Mouse (Mus musculus): ENCODE measurements around the gene Vsir. TPM values are rescaled to one million over a fixed set of nuclear protein-coding genes. Genes with fewer than 3 reads are reported as not detected.

The Vsir gene
- polyA plus RNA-seq, 1 experiment: 155 TPM

DNA sequence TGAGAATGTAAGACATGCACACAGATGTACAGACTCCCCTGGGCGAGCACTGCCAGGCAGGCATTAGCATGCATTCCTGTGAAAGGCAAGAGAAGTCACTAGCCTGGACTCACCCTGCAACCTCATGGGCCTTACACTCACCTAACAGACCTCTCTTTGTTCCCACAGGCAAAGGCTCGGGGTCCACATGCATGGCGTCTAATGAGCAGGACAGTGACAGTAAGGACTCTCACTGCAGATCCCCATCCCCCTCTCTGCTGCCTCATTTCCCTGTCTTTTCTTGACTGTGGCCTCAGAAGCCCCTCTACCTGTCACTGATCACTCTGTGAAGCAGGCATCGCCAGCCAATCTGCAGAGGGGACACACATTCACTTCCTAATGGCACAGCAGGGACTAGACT lies 12.1 kb downstream of the Vsir start:
- Histone ChIP-seq H3K4me1 (ENCODE audit: control insufficient read depth, insufficient read depth, insufficient read length) (peaks cover 4% of the 10 kb centered on the region; the same call in 1 of the 2 replicates), H3K27me3 (ENCODE audit: control insufficient read depth, insufficient read depth, low read length) (no peaks in the 10 kb centered on the region), H3K27ac (ENCODE audit: insufficient read depth, low read length) (no peak overlapping the region), H3K36me3 (ENCODE audit: control insufficient read depth, insufficient read depth, low read length) (peaks cover 21% of the 10 kb centered on the region), H3K4me3 (ENCODE audit: extremely low read depth, insufficient read depth, insufficient read length) (no peak overlapping the region)
- 87% methylated on average over 4 of the region's 4 CpGs for WGBS
- no peak for DNase-seq (ENCODE audit: low read depth in 1 of 2, low spot score in 2 of 2)
- TF ChIP-seq POLR2A (IDR thresholded peaks at IDR 0.05; ENCODE audit: low read depth, low read length): no peak
- TF ChIP-seq CTCF (IDR thresholded peaks at IDR 0.05; ENCODE audit: extremely low read depth, insufficient read depth, insufficient read length, insufficient replicate concordance): no peak

DNA sequence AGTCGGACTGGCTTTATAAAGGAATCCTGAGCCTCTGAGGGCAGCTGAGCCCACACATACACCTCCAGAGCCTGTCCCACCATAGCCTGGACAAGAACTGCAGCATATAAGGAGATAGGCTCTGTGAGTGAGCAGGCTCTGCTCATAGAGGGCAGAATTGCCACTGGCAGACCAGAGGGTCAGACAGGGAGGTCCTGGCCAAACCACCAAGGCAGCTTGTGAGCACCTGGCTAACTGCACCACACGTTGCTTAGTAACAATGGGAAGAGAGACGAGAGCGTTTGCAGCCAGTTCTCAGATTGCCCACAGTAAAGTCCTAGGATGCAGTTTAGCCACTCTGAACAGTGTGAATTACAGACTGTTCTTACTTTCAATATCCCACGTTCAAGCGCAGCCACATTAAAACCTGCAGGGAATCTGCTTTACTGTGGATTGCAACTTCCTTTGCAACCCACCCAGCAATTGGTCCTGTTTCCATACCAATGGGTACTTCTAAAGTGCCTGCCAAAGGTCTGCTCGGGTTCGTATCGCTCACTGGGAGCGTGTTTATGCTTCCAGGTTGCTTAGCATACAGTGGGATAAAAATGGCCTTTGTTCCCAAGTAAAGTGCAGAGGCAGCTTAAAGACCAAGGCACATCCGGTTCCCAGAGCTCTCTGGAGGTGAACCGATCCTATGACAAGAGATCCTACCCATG lies 15.1 kb downstream of the Vsir start:
- H3K4me3 ChIP-seq (ENCODE audit: extremely low read depth, insufficient read depth, insufficient read length): no peak overlapping the region
- WGBS: 73% methylated on average over 12 of the region's 12 CpGs
- 0 out of 2 replicates have a peak overlapping the region, but pooled peaks have one; percentile 25 for H3K27ac ChIP-seq (ENCODE audit: insufficient read depth, low read length)
- TF ChIP-seq CTCF (IDR thresholded peaks at IDR 0.05; ENCODE audit: extremely low read depth, insufficient read depth, insufficient read length, insufficient replicate concordance): no peak
- no peak for TF ChIP-seq POLR2A (IDR thresholded peaks at IDR 0.05; ENCODE audit: low read depth, low read length)
- H3K4me1 ChIP-seq (ENCODE audit: control insufficient read depth, insufficient read depth, insufficient read length): peaks cover 4% of the 10 kb centered on the region; the same call in 1 of the 2 replicates
- no peaks in the 10 kb centered on the region for H3K27me3 ChIP-seq (ENCODE audit: control insufficient read depth, insufficient read depth, low read length)
- DNase-seq (ENCODE audit: low read depth in 1 of 2, low spot score in 2 of 2): no peak
- H3K36me3 ChIP-seq (ENCODE audit: control insufficient read depth, insufficient read depth, low read length): peaks cover 21% of the 10 kb centered on the region

DNA sequence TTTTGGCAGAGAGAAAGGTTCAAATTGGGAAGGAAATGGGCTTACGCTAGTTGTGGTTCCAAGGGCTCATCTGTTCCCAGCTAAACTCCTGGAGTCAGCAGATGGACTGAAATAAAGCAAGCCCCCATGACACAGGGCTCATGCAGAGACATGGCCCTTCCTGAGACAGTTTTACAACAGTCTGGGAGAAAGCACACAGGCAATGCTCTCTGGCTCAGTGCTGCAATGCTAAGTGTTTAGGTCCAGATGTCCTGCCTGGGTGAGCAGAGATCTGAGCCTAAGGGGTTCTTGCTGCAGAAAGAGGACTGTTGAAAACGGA lies 15.6 kb downstream of the Vsir start:
- DNase-seq (ENCODE audit: low read depth in 1 of 2, low spot score in 2 of 2): no peak
- Histone ChIP-seq H3K36me3 (ENCODE audit: control insufficient read depth, insufficient read depth, low read length) (peaks cover 21% of the 10 kb centered on the region), H3K27ac (ENCODE audit: insufficient read depth, low read length) (no peak overlapping the region), H3K4me1 (ENCODE audit: control insufficient read depth, insufficient read depth, insufficient read length) (peaks cover 4% of the 10 kb centered on the region; the same call in 1 of the 2 replicates), H3K27me3 (ENCODE audit: control insufficient read depth, insufficient read depth, low read length) (no peaks in the 10 kb centered on the region), H3K4me3 (ENCODE audit: extremely low read depth, insufficient read depth, insufficient read length) (no peak overlapping the region)
- WGBS: 61% methylated on average over 2 of the region's 2 CpGs
- no peak for TF ChIP-seq POLR2A (IDR thresholded peaks at IDR 0.05; ENCODE audit: low read depth, low read length)
- no peak for TF ChIP-seq CTCF (IDR thresholded peaks at IDR 0.05; ENCODE audit: extremely low read depth, insufficient read depth, insufficient read length, insufficient replicate concordance)

DNA sequence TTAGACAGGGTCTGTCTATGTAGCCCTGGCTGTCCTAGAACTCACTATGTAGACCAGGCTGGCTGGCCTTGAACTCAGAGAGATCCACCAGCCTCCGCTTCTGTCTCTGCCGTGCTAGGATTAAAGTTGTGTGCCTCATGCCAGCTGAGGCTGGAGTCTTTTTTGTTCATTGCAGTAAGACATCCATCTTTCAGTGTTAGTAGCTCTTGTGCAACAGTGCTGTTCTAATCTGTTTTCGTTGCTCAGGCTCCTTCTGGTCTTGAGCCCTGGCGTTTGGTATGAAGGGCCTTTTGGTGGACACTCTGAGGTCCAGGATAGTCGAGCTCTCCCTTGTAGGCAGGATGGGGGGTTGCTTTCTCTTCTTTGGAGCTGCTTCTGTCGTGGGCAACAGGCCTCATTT lies 16.8 kb downstream of the Vsir start:
- no peak for DNase-seq (ENCODE audit: low read depth in 1 of 2, low spot score in 2 of 2)

DNA sequence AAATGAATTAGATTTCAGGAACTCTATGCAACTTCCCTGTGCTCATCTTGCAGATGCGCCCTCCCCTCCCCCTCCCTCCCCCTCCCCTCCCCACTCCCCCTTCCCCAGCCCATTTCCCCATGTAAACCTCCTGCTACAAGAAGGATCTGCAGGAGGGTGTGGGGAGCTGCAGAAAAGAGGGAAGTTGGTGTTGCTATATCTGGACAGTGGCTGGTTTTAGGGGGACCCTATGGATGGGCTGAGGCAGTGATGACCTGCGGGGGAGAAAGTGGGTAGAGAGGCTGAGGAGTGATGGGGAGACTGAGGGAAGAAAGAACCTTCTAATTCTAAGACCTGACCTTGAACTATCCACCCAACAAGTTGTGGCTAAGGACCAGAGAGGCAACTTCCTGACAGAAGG lies 20.5 kb downstream of the Vsir start:
- Histone ChIP-seq H3K27me3 (ENCODE audit: control insufficient read depth, insufficient read depth, low read length) (no peaks in the 10 kb centered on the region), H3K4me1 (ENCODE audit: control insufficient read depth, insufficient read depth, insufficient read length) (peaks cover 26% of the 10 kb centered on the region; the same call in 1 of the 2 replicates), H3K4me3 (ENCODE audit: extremely low read depth, insufficient read depth, insufficient read length) (no peak overlapping the region), H3K36me3 (ENCODE audit: control insufficient read depth, insufficient read depth, low read length) (peaks cover 4% of the 10 kb centered on the region), H3K27ac (ENCODE audit: insufficient read depth, low read length) (peak overlapping the region; percentile 60)
- 30% methylated on average over 1 of the region's 2 CpGs for WGBS
- TF ChIP-seq CTCF (IDR thresholded peaks at IDR 0.05; ENCODE audit: extremely low read depth, insufficient read depth, insufficient read length, insufficient replicate concordance) (no peak), POLR2A (IDR thresholded peaks at IDR 0.05; ENCODE audit: low read depth, low read length) (no peak)
- no peak for DNase-seq (ENCODE audit: low read depth in 1 of 2, low spot score in 2 of 2)

More for the DNA sequence above, 16.8 kb downstream of the Vsir start:
- Histone ChIP-seq H3K4me3 (ENCODE audit: extremely low read depth, insufficient read depth, insufficient read length) (no peak overlapping the region), H3K36me3 (ENCODE audit: control insufficient read depth, insufficient read depth, low read length) (peaks cover 18% of the 10 kb centered on the region), H3K27ac (ENCODE audit: insufficient read depth, low read length) (no peak overlapping the region), H3K4me1 (ENCODE audit: control insufficient read depth, insufficient read depth, insufficient read length) (peaks cover 4% of the 10 kb centered on the region; the same call in 1 of the 2 replicates), H3K27me3 (ENCODE audit: control insufficient read depth, insufficient read depth, low read length) (no peaks in the 10 kb centered on the region)
- WGBS: 87% methylated on average over 6 of the region's 6 CpGs
- no peak for TF ChIP-seq CTCF (IDR thresholded peaks at IDR 0.05; ENCODE audit: extremely low read depth, insufficient read depth, insufficient read length, insufficient replicate concordance)
- no peak for TF ChIP-seq POLR2A (IDR thresholded peaks at IDR 0.05; ENCODE audit: low read depth, low read length)

DNA sequence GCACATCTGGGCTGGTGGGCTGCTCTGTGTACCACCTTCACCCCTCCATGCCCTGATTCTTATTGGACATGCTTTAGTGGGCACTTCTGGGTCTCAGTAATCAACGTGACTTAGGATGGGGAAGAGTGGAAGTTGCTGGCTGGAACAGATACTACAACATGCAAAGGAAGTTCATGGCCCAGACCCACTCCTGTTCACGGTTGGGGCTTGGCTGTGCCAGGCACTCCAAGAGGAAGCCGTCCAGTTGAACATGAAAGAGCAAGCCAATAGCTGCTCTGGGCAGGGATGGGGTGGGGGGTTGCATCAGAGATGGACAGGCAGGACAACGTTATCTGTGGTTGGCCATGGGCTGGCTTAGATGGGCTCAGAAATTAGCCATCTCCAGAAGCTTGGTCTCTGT lies 21.3 kb downstream of the Vsir start:
- WGBS: 50% methylated on average over 4 of the region's 4 CpGs
- Histone ChIP-seq H3K27ac (ENCODE audit: insufficient read depth, low read length) (peak overlapping the region; percentile 60), H3K36me3 (ENCODE audit: control insufficient read depth, insufficient read depth, low read length) (peaks cover 4% of the 10 kb centered on the region), H3K4me1 (ENCODE audit: control insufficient read depth, insufficient read depth, insufficient read length) (peaks cover 27% of the 10 kb centered on the region; the same call in 1 of the 2 replicates), H3K4me3 (ENCODE audit: extremely low read depth, insufficient read depth, insufficient read length) (no peak overlapping the region), H3K27me3 (ENCODE audit: control insufficient read depth, insufficient read depth, low read length) (no peaks in the 10 kb centered on the region)
- TF ChIP-seq CTCF (IDR thresholded peaks at IDR 0.05; ENCODE audit: extremely low read depth, insufficient read depth, insufficient read length, insufficient replicate concordance) (no peak), POLR2A (IDR thresholded peaks at IDR 0.05; ENCODE audit: low read depth, low read length) (no peak)
- DNase-seq (ENCODE audit: low read depth in 1 of 2, low spot score in 2 of 2): no peak

DNA sequence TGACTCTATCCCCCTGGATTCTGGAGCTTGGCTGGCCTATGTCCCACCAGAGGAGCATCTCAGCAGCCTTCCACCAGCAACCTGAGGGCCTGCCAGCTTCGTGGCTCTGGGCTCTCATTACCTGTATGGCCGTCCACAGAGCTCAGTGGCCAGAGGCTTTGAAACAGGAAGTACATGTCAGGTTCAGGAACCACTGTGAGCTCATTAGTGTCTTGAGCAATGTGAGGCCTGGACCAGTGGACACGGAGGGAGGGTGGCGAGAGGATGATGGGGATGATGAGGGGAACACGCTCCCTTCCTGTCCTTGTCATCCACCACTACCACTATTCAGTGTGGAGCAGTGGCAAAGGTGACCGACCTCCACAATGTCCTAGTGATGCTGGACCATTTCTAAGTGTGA lies 22.8 kb downstream of the Vsir start:
- Histone ChIP-seq H3K4me1 (ENCODE audit: control insufficient read depth, insufficient read depth, insufficient read length) (peaks cover 32% of the 10 kb centered on the region; the same call in 1 of the 2 replicates), H3K27me3 (ENCODE audit: control insufficient read depth, insufficient read depth, low read length) (no peaks in the 10 kb centered on the region), H3K4me3 (ENCODE audit: extremely low read depth, insufficient read depth, insufficient read length) (no peak overlapping the region), H3K27ac (ENCODE audit: insufficient read depth, low read length) (peak overlapping the region; percentile 12; the same call in 1 of the 2 replicates), H3K36me3 (ENCODE audit: control insufficient read depth, insufficient read depth, low read length) (peaks cover 2% of the 10 kb centered on the region)
- DNase-seq (ENCODE audit: low read depth in 1 of 2, low spot score in 2 of 2): no peak
- TF ChIP-seq POLR2A (IDR thresholded peaks at IDR 0.05; ENCODE audit: low read depth, low read length) (no peak), CTCF (IDR thresholded peaks at IDR 0.05; ENCODE audit: extremely low read depth, insufficient read depth, insufficient read length, insufficient replicate concordance) (no peak)
- WGBS: 70% methylated on average over 6 of the region's 6 CpGs

Measured in spleen, adult 2 months (tissue).